Mouse (Mus musculus): Measurements from ENCODE around the gene Ifnlr1. TPM values are rescaled to one million over a fixed set of nuclear protein-coding genes. Genes with fewer than 3 reads are reported as not detected.

Gene Ifnlr1
- polyA plus RNA-seq, 1 experiment from 2014 or later = 0.06 TPM

- H3K9ac ChIP-seq = no peak overlapping the region
- H3K9me3 ChIP-seq (replicated peaks) = no peaks in the 10 kb centered on the region
- H3K27me3 ChIP-seq (replicated peaks) = peaks cover 16% of the 10 kb centered on the region; the same call in 1 of the 2 replicates
- peaks cover 17% of the 10 kb centered on the region for H3K4me1 ChIP-seq
- H3K4me3 ChIP-seq = no peak overlapping the region
- ATAC-seq = no peak
- H3K36me3 ChIP-seq = no peaks in the 10 kb centered on the region
- no peak overlapping the region for H3K27ac ChIP-seq
- 64% methylated on average over 6 of the region's 6 CpGs for whole genome bisulfite sequencing (ENCODE audit: insufficient replicate concordance)
- no peak overlapping the region for H3K4me2 ChIP-seq
These were observed 21.4 kb upstream of the Ifnlr1 start for GRCm38 (mm10) chr4:135664656-135665055.

DNA sequence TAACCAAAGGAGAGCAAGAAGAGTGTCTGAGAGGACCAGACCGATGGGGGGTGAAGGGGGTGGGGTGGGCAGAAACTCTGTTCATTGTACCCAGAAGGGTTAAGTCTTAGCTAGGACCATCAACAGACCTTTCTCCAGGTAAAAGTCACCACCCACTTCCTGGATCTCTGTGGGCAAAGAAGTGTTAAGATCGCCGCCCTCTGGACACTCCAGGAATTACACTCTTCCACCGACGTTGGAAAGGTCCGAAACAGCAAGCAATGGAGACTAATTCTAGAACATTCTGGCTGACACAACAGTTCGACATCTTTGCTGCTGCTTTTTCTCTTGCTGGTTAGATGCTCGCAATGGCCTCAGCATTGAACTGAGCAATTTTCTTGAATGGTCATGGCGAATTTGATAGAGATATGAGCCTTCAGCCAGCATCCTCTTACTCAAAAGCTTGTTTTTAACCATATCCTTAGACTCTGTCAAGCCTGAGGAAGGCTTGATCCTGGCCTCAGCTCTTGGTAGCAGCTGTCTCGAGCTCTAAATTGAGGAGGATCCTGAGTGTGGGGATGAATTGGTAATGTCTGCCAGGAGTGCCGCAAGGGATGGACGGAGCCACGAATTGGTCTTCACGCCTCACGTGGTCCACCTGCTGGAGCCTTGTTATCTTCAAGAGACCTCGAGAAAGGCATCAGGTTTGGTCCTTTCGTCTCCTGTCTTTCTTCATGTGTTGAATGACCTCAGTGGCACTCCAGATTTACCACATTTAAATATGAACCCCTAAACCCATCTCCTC, 19.7 kb upstream of the Ifnlr1 start:
- Histone ChIP-seq H3K4me1 (peaks cover 10% of the 10 kb centered on the region), H3K36me3 (no peaks in the 10 kb centered on the region), H3K4me2 (no peak overlapping the region), H3K27ac (no peak overlapping the region), H3K4me3 (no peak overlapping the region), H3K27me3 (replicated peaks) (peaks cover 22% of the 10 kb centered on the region; the same call in 1 of the 2 replicates), H3K9ac (no peak overlapping the region), H3K9me3 (replicated peaks) (no peaks in the 10 kb centered on the region)
- ATAC-seq = no peak
- WGBS (ENCODE audit: insufficient replicate concordance) = 43% methylated on average over 17 of the region's 17 CpGs

DNA sequence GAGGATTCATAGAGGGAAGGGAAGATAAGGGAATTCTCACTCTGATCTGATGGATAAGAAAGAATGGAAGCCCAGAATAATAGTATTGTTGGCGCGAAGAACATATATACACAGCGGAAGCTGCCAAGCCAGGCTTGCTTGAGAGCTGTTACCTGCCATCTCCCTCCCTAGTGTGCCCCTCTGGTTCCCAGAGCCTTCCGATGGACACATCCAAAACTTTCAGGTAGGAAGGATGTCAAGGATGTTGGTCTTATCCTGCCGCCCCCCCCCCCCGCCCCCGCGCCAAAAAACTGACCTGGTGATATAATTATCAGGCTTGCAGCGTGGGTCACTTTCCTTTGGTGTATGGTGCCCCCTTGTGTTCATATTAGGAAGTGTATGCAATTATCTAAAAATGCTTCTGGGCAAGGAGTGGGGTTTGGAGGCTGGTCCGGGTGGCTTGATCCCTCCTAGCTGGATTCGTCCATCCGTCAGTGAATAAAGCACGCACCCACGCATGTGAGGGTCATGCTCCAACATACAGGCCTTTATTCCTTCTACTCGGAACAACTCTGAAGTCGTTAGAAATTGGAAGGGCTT, 18.7 kb upstream of the Ifnlr1 start:
- WGBS (ENCODE audit: insufficient replicate concordance) = 14% methylated on average over 16 of the region's 16 CpGs
- no peak for ATAC-seq
- Histone ChIP-seq H3K27ac (no peak overlapping the region), H3K4me2 (no peak overlapping the region), H3K9me3 (replicated peaks) (no peaks in the 10 kb centered on the region), H3K36me3 (no peaks in the 10 kb centered on the region), H3K4me3 (no peak overlapping the region), H3K27me3 (replicated peaks) (peaks cover 31% of the 10 kb centered on the region; the same call in 1 of the 2 replicates), H3K9ac (no peak overlapping the region), H3K4me1 (peaks cover 5% of the 10 kb centered on the region; the same call in 1 of the 2 replicates)

GRCm38 (mm10) chr4:135673507-135673906, 12.6 kb upstream of the Ifnlr1 start:
- 51% methylated on average over 3 of the region's 3 CpGs for WGBS (ENCODE audit: insufficient replicate concordance)
- no peak overlapping the region for H3K4me2 ChIP-seq

DNA sequence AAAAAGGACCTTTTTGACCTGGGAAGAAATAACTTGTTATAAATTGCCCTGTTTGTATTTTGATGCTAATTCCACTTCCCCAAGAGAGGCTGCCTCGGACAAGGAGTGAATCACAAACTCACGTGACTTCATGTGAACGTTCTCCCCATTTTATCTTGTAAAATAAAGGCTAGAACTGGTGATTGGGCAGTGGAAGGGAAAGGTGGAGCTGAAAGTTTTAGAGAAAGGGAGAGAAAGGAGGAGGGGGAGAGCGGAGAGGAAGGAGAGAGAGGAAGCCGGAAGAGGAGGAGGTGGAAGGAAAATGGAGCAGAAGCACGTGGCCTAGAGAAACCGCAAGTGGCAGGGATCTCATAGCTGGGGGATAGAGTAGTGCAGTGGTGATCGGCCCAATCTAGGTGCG, 11.1 kb upstream of the Ifnlr1 start:
- 58% methylated on average over 9 of the region's 9 CpGs for WGBS (ENCODE audit: insufficient replicate concordance)
- Histone ChIP-seq H3K4me1 (no peaks in the 10 kb centered on the region), H3K4me2 (no peak overlapping the region), H3K36me3 (no peaks in the 10 kb centered on the region), H3K9me3 (replicated peaks) (no peaks in the 10 kb centered on the region), H3K27me3 (replicated peaks) (peaks cover 59% of the 10 kb centered on the region; the same call in 1 of the 2 replicates), H3K4me3 (no peak overlapping the region), H3K27ac (no peak overlapping the region), H3K9ac (no peak overlapping the region)
- ATAC-seq = no peak

More at GRCm38 (mm10) chr4:135673507-135673906, 12.6 kb upstream of the Ifnlr1 start:
- Histone ChIP-seq H3K9ac (no peak overlapping the region), H3K4me3 (no peak overlapping the region), H3K27ac (no peak overlapping the region), H3K36me3 (no peaks in the 10 kb centered on the region), H3K9me3 (replicated peaks) (no peaks in the 10 kb centered on the region), H3K27me3 (replicated peaks) (peaks cover 58% of the 10 kb centered on the region; the same call in 1 of the 2 replicates), H3K4me1 (no peaks in the 10 kb centered on the region)
- ATAC-seq = no peak

DNA sequence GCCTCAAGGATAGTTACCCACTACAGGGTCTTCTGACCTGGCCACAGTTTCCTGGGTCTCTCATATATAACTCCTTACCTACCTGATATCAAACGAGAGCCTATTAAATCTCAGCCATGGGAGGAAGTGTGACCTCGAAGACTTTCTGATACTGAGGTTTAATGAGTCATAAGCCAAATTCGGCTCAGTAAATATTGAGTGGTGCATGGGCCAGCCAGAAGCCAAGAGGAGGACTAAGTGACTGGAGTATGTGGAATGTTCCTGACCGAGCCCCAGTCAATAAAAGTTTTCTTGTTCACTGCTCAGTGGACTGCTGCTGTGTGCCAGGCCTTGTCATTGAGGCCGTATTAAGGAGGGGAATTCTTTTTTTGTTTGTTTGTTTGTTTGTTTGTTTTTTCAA, 9.6 kb upstream of the Ifnlr1 start:
- ATAC-seq = no peak
- H3K4me1 ChIP-seq = no peaks in the 10 kb centered on the region
- H3K9ac ChIP-seq = no peak overlapping the region
- 48% methylated on average over 5 of the region's 5 CpGs for WGBS (ENCODE audit: insufficient replicate concordance)
- H3K27me3 ChIP-seq (replicated peaks) = peaks cover 59% of the 10 kb centered on the region
- H3K4me2 ChIP-seq = no peak overlapping the region
- H3K27ac ChIP-seq = no peak overlapping the region
- no peak overlapping the region for H3K4me3 ChIP-seq
- no peaks in the 10 kb centered on the region for H3K36me3 ChIP-seq
- H3K9me3 ChIP-seq (replicated peaks) = no peaks in the 10 kb centered on the region

DNA sequence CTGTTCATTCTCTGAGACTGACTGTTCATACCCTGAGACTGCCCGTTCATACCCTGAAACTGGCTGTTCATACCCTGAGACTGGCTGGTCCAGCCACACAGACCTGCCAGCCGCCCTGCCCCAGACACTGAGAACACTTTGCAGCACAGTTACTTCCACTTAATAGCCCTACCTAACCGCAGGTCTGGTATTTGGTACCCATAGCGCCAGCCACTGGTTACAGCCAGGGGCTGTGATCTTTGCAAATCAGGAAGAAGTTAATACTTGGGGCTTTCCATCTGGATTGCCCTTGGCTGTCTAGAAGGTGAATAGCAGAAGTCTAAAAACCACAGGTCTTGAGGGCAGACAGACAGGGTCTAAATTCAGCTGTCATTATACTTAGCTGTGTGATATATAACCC, 6.8 kb upstream of the Ifnlr1 start:
- H3K4me3 ChIP-seq = no peak overlapping the region
- no peak for ATAC-seq
- no peaks in the 10 kb centered on the region for H3K4me1 ChIP-seq
- no peaks in the 10 kb centered on the region for H3K36me3 ChIP-seq
- H3K9ac ChIP-seq = no peak overlapping the region
- H3K27me3 ChIP-seq (replicated peaks) = peaks cover 66% of the 10 kb centered on the region
- H3K4me2 ChIP-seq = no peak overlapping the region
- H3K27ac ChIP-seq = no peak overlapping the region
- WGBS (ENCODE audit: insufficient replicate concordance) = 34% methylated on average over 4 of the region's 4 CpGs
- H3K9me3 ChIP-seq (replicated peaks) = no peaks in the 10 kb centered on the region

DNA sequence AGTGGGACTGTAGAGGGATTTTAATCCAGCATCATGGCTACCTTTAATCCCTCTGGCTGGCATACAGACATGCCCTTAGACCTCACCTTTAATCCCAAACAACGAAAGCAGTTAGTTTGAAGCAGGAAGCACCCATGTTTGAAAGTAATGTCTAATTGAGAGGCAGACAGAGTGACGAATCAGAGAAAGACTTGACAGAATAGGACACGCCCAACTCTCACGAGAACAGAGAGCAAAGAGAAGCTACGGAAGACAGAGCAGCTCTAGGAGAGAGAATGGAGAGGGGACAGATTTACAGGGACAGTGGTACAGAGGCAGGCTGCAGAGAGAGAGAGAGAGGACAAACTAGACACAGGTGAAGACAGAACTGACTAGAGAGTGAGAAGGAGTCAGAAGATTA, 4.3 kb upstream of the Ifnlr1 start:
- Histone ChIP-seq H3K4me3 (no peak overlapping the region), H3K9me3 (replicated peaks) (no peaks in the 10 kb centered on the region), H3K27me3 (replicated peaks) (peaks cover 72% of the 10 kb centered on the region), H3K27ac (no peak overlapping the region), H3K9ac (no peak overlapping the region), H3K36me3 (no peaks in the 10 kb centered on the region), H3K4me1 (peaks cover 10% of the 10 kb centered on the region), H3K4me2 (no peak overlapping the region)
- WGBS (ENCODE audit: insufficient replicate concordance) = 60% methylated on average over 5 of the region's 5 CpGs
- no peak for ATAC-seq

GRCm38 (mm10) chr4:135683553-135683952, 2.5 kb upstream of the Ifnlr1 start:
- ATAC-seq = no peak
- Histone ChIP-seq H3K27me3 (replicated peaks) (peaks cover 82% of the 10 kb centered on the region), H3K9me3 (replicated peaks) (no peaks in the 10 kb centered on the region), H3K4me2 (no peak overlapping the region), H3K27ac (no peak overlapping the region), H3K4me1 (peaks cover 10% of the 10 kb centered on the region), H3K9ac (no peak overlapping the region), H3K4me3 (no peak overlapping the region), H3K36me3 (no peaks in the 10 kb centered on the region)
- WGBS (ENCODE audit: insufficient replicate concordance) = 28% methylated on average over 4 of the region's 4 CpGs

GRCm38 (mm10) chr4:135684731-135685130, 1.4 kb upstream of the Ifnlr1 start:
- peaks cover 88% of the 10 kb centered on the region for H3K27me3 ChIP-seq (replicated peaks)
- ATAC-seq = no peak

GRCm38 (mm10) chr4:135686568-135686953, 474 bp downstream of the Ifnlr1 start:
- Histone ChIP-seq H3K4me2 (peak overlapping the region; percentile 72), H3K27me3 (replicated peaks) (peaks cover 95% of the 10 kb centered on the region), H3K4me1 (peaks cover 10% of the 10 kb centered on the region), H3K9me3 (replicated peaks) (no peaks in the 10 kb centered on the region), H3K27ac (no peak overlapping the region), H3K4me3 (peak overlapping the region; percentile 55), H3K36me3 (no peaks in the 10 kb centered on the region), H3K9ac (0 out of 2 replicates have a peak overlapping the region, but pooled peaks have one; percentile 33)
- no peak for ATAC-seq
- 2% methylated on average over 21 of the region's 21 CpGs for WGBS (ENCODE audit: insufficient replicate concordance)

More at GRCm38 (mm10) chr4:135684731-135685130, 1.4 kb upstream of the Ifnlr1 start:
- no peak overlapping the region for H3K9ac ChIP-seq
- WGBS (ENCODE audit: insufficient replicate concordance) = 19% methylated on average over 3 of the region's 3 CpGs
- no peak overlapping the region for H3K4me3 ChIP-seq
- no peaks in the 10 kb centered on the region for H3K9me3 ChIP-seq (replicated peaks)
- H3K4me2 ChIP-seq = no peak overlapping the region
- H3K4me1 ChIP-seq = peaks cover 10% of the 10 kb centered on the region
- no peaks in the 10 kb centered on the region for H3K36me3 ChIP-seq
- no peak overlapping the region for H3K27ac ChIP-seq

DNA sequence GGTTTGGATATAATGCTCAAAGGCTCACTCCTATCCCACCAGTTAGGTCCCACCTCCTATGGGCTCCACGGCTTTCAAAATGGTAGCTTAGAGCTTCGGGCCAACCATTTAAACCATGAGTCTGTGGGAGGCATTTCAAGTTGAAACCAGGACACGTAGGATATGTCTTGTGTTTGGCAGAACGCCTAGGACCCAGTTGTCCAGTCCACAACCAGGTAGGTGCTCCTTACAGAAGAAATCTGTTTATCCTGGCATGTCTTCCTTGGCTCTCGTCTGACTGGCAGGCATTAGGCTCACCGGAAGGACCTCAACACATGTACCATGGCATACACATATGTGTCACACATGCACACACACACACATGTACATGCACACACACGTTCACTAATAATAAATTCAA, 3.7 kb downstream of the Ifnlr1 start:
- Histone ChIP-seq H3K36me3 (no peaks in the 10 kb centered on the region), H3K9me3 (replicated peaks) (no peaks in the 10 kb centered on the region), H3K4me2 (no peak overlapping the region), H3K27ac (no peak overlapping the region), H3K4me3 (no peak overlapping the region), H3K4me1 (peaks cover 10% of the 10 kb centered on the region), H3K9ac (no peak overlapping the region), H3K27me3 (replicated peaks) (peaks cover 63% of the 10 kb centered on the region)
- no peak for ATAC-seq
- 69% methylated on average over 7 of the region's 7 CpGs for WGBS (ENCODE audit: insufficient replicate concordance)

All from liver, embryonic 12.5 days (tissue).